Mouse (Mus musculus): ENCODE data around the gene Gm42791.

- TF ChIP-seq POLR2A (IDR thresholded peaks at IDR 0.05; ENCODE audit: extremely low read depth, insufficient read depth, low read length) (no peak), CTCF (IDR thresholded peaks at IDR 0.05; ENCODE audit: low read depth, low read length) (peak; percentile 75)
Measured at GRCm38 (mm10) chr5:148958355-148958754, 36.6 kb downstream of the Gm42791 start.

All from liver, adult 2 months (tissue).